Mouse (Mus musculus) CH12.LX (cell line): ENCODE data around the gene Atp2a3.

Source experiments
- BHLHE40 ChIP-seq: IDR thresholded peaks from 2 replicates; pipeline ENCODE4 v1.6.1; 2011; ENCODE audit warnings: mild to moderate bottlenecking, low read depth, low read length, improper control_type of control experiment
- CTCF ChIP-seq, 2 experiments: IDR thresholded peaks in 1 of 2; conservative IDR thresholded peaks in 1 of 2; 2 replicates each; pipeline ENCODE4 v1.5.1; 2011 to 2012; ENCODE audit warnings: low read depth in 2 of 2, low read length in 2 of 2, improper control_type of control experiment in 1 of 2, inconsistent platforms in 1 of 2, mild to moderate bottlenecking in 1 of 2, moderate library complexity in 1 of 2
- EP300 ChIP-seq: IDR thresholded peaks from 2 replicates; pipeline ENCODE4 v1.6.1; 2011; ENCODE audit warnings: low read length, improper control_type of control experiment
- KAT2A ChIP-seq: IDR thresholded peaks from 2 replicates; pipeline ENCODE4 v1.6.1; 2012; ENCODE audit warnings: low read length, improper control_type of control experiment, inconsistent platforms; ENCODE audit not compliant: insufficient replicate concordance
- MAFK ChIP-seq: IDR thresholded peaks from 2 replicates; pipeline ENCODE4 v1.6.1; 2011; ENCODE audit warnings: low read length, improper control_type of control experiment; ENCODE audit not compliant: insufficient replicate concordance
- NRF1 ChIP-seq: IDR thresholded peaks from 2 replicates; pipeline ENCODE4 v1.6.1; 2014; ENCODE audit warnings: low read depth, mild to moderate bottlenecking, inconsistent platforms, low read length, improper control_type of control experiment, moderate library complexity
- POLR2A ChIP-seq: IDR thresholded peaks from 2 replicates; pipeline ENCODE4 v1.6.1; 2011; ENCODE audit warnings: low read depth, mild to moderate bottlenecking, improper control_type of control experiment, low read length
- POLR2AphosphoS2 ChIP-seq: IDR thresholded peaks from 2 replicates; pipeline ENCODE4 v1.6.1; 2011; ENCODE audit warnings: low read depth, low read length, improper control_type of control experiment
- USF1 ChIP-seq: IDR thresholded peaks from 2 replicates; pipeline ENCODE4 v1.6.1; 2014; ENCODE audit warnings: low read depth, mild to moderate bottlenecking, inconsistent platforms, low read length, improper control_type of control experiment
- ZC3H11A ChIP-seq: IDR thresholded peaks from 2 replicates; pipeline ENCODE4 v1.6.1; 2012; ENCODE audit warnings: low read depth, mild to moderate bottlenecking, inconsistent platforms, low read length, improper control_type of control experiment
- ZNF384 ChIP-seq: IDR thresholded peaks from 2 replicates; pipeline ENCODE4 v1.6.1; 2012; ENCODE audit warnings: low read depth, low read length, improper control_type of control experiment, inconsistent platforms

- no peak for TF ChIP-seq POLR2AphosphoS2
- no peak for TF ChIP-seq KAT2A
- peak in 1 of 2 experiments; percentile 8; a peak in 1 of 4 replicates for TF ChIP-seq CTCF (conservative IDR thresholded peaks at IDR 0.05 in 1 of 2, IDR thresholded peaks at IDR 0.05 in 1 of 2; ENCODE audit: low read depth in 2 of 2, low read length in 2 of 2)
- peak; percentile 68 for TF ChIP-seq EP300
- TF ChIP-seq ZNF384, result no peak
- no peak for TF ChIP-seq ZC3H11A
- no peak for TF ChIP-seq NRF1
- TF ChIP-seq POLR2A, result no peak
- TF ChIP-seq USF1, result no peak
- no peak for TF ChIP-seq MAFK
- peak; percentile 26; the same call in 1 of the 2 replicates for TF ChIP-seq BHLHE40
Measured at GRCm38 (mm10) chr11:72948254-72948653, 12.7 kb upstream of the Atp2a3 start.
